Mouse (Mus musculus): Measurements from ENCODE around the gene Slc22a6. TPM values are rescaled to one million over a fixed set of nuclear protein-coding genes. Genes with fewer than 3 reads are reported as not detected.

Slc22a6 gene
- total RNA-seq, 2 experiments from 2014 or later: not detected

DNA sequence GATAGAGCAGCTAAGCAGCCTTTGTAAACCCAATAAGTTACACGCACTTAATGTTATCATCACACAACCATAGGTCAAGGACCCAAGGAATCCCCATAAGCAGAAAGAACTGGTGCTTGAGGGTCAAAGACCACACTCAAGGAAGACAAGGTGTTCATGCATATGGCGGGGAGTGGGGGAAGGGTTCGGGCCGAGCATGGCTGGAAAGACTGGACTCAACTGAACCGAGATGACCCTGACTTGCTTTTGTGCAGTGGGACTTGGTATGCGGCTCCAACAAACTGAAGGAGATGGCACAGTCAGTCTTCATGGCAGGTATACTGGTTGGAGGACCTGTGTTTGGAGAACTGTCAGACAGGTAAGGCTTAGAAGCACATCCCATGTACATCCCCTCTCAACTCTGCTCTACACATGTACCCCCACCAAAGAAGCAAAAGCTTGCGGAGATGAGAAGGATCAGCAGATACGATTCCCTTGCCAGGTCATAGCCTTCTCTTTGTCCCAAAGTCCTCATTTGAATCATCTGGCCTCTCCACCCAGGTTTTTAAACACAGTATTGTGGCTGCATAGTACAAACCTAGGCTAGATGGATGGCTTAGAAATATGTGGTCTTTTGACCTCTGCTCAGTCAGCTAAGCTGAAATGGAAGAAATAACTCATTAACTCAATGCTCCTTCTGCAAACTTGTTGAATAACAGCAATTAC is 13.2 kb upstream of the Slc22a6 start:
- intact Hi-C loops (cut with DNase I): no loop called here
- DNase-seq: no peak

DNA sequence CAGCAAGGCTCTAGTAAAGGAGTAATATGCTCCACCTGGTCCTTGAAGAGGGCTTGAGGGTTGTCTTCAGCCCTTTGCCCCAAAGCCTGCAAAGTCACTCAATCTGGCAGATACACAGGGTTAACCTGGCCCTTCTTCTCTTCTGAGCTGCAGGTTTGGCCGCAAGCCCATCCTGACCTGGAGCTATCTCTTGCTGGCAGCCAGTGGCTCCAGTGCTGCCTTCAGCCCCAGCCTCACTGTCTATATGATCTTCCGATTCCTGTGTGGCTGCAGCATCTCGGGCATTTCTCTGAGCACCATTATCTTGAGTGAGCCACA is 12.6 kb upstream of the Slc22a6 start:
- intact Hi-C loops (cut with DNase I): no loop called here
- DNase-seq: no peak

DNA sequence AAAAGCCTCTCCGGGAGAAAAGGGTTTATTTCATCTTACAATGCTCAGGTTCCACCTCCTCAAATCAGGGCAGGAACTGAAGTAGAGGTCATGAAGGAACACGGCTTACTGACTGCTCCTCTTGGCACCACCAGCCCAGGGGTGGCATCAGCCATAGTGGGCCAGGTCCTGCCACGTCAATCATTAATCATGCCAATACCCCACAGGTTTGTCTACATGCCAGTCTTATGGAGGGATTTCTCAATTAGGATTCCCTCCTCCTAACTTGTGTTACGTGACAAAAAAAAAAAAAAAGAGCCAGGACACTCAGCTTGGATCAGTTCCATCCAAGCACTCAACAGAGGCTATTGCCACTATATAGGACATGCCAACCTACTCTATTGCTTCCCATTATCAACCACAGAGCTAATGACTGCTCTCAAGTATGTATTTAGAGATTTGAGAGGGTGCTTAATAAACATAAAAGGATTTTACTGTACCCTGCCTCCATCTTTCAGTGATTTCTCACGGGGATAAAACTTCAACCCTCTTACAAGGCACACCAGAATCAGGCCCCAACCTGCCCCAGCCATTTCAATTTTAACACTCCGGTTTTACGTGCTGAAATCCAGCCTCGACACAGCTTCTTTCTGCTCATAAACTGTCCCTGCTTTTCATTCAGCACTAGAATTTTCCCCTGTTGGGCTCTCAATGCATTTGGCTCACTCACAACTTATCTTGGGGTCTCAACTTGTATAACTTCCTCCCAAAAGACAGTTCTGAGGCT is 6.3 kb upstream of the Slc22a6 start:
- no peak for DNase-seq
- intact Hi-C loops (cut with DNase I): no loop called here

DNA sequence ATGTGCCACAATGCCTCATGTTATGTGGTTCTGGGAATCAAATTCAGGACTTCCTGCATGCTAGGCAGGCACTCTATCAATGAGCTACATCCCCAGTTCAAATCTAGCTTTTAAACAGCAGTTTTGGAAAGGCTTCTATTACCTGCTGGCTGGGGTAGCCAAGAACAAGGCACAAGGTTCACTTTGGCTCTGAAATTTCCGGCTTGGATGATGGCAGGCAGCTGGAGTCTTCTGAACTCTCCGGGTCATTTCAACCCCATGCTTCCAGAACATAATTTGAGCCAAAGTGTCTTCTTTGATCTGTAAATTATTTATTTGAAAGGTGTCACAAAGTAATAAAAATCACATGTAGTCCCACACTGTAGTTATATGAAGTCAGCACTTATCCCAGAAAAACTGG is 4.7 kb upstream of the Slc22a6 start:
- no peak for DNase-seq
- intact Hi-C loops (cut with DNase I): no loop called here

DNA sequence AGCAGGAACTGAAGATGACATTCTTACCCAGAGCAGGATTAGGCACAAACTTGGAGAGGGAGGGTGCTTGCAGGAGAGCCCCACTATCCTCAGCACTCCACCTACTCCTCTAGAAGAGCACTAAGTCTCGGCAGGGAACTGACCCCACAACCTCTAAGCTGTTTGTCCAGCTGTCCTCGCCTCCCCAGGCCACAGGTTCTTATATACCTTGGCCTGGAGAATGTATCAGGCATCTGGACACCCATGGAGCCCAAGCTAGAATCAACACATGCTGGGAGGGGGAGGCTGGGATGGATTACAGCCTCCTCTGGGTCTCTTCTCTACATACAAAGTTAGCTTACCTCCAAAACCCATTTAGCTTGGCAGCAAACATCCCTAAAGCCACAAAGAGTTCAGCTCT is 3.5 kb upstream of the Slc22a6 start:
- intact Hi-C loops (cut with DNase I): no loop called here
- DNase-seq: no peak

DNA sequence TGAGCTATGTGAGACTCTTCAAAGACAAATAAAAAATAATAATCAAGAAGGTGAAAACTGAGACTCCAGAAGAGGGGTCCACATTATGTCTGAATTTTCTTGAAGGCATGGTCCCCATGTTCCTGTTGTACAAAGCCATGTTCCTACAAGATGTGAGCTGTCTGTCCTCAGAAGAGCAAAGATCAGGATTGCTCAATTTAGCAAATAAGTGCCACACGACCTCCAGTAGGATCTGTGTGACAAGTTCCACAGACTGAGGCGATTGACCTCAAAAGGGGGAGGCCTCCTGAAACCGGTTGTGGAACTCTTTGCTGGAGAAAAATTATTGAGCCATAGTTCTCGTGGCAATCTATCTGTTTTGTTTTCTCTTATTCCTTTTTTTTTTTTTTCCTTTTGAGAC is 1.5 kb upstream of the Slc22a6 start:
- intact Hi-C loops (cut with DNase I): no loop called here
- no peak for DNase-seq

DNA sequence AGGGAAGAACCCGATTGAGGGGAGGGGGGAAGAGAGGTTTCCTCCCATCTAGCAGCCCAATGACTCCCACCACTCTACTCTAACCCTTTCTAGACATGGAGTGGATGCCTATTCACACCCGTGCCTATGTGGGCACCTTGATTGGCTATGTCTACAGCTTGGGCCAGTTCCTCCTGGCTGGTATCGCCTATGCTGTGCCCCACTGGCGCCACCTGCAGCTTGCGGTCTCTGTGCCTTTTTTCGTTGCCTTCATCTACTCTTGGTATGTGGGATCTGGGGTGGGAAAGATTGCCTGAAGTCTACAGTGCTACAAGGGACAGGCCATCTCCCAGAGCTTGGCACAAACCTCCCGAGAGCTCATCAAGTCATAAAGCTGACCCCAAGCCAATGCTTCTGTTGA is 3.3 kb downstream of the Slc22a6 start:
- no peak for DNase-seq
- intact Hi-C loops (cut with DNase I): no loop called here

DNA sequence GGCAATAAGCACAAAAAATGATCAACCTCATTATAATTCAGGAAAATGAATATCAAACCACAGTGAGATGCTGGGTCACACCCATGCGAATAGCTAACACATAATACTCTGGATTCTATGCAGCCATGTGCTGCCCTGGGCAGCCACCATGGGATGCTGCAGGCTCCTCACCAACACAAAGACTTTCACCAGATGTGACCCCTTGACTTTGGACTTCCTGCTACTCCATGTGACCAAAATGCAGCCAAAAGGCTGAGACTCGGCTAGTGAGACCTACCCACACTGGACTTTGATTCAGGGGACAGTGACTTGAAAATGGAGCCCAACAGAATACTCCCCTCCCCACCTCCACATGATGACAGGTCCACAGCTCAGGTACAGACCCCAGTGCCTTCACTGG is 12.4 kb downstream of the Slc22a6 start:
- DNase-seq: no peak
- intact Hi-C loops (cut with DNase I): no loop called here

DNA sequence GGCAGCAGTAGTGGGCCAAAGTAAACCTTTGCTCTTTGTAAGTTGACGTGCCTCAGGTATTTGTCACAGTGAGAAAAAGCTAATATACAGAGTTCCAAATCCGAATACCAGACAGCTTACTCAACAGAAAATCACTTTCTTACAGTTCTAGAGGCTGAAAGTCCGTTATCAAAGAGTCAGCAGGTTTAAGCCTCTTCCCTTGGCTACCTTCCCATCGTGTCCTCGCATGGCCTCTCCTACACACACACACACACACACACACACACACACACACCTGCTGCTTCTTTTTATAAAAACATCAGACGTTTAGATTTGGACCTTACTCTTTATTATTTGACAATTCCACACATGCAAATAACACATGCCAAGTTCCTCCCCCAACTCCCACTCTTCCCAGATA is 13.0 kb downstream of the Slc22a6 start:
- intact Hi-C loops (cut with DNase I): no loop called here
- no peak for DNase-seq

DNA sequence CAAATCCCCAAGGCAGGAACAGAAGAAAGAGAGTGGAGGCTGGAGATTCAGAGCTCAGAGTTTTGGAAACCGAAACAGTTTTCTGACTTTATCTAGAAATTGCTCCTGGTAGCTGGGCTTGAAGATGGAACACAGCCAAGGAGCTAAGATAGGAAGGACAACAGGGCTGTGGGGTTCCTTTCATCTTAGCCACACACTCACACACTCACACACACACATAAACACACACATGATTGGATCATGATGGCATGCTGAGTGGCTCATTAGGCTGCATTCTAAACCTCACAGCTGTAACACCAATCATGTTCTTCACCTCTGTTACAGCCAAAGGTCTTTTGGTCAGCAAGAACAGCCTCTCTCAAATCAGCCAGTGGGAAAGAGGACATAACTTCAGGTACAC is 14.2 kb downstream of the Slc22a6 start:
- DNase-seq: no peak
- intact Hi-C loops (cut with DNase I): no loop called here

DNA sequence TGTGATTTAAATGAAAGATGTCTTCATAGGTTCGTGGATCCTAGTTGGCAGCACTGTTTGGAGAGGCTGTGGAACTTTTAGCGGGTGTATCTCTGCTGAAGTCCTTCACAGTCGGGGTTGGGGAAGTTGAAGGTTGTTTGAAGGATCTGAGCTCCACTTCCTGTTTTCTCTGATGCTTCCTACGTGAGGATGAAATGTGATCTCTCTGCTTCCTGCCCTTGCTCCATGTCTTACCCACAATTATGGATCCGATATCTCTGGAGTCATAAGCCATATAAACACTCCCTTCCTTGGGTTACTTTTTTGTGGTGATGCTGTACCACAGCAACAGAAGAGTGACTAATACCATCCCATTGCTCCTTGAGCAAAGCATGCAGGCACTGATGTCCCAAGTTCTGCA is 24.2 kb downstream of the Slc22a6 start:
- intact Hi-C loops (cut with DNase I): no loop called here
- no peak for DNase-seq

DNA sequence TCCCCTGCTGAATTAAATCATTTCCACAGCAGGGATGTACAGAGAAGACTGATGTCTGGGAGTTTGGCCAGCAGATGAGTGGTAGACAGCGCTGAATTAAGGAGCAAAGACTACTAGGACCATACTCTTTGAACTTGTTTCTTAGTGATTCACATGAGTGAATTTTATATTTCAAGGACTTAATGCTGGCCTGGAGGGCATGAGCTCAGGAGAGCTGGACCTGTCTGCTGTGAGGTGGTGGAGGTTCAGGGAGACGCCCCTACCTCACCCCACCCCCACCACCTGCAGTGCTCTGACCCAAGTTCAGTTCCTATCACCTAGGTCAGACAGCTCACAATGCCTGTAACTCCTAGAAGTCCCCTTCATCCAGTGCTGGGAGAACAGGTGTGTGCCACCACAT is 28.6 kb downstream of the Slc22a6 start:
- intact Hi-C loops (cut with DNase I): no loop called here
- no peak for DNase-seq

DNA sequence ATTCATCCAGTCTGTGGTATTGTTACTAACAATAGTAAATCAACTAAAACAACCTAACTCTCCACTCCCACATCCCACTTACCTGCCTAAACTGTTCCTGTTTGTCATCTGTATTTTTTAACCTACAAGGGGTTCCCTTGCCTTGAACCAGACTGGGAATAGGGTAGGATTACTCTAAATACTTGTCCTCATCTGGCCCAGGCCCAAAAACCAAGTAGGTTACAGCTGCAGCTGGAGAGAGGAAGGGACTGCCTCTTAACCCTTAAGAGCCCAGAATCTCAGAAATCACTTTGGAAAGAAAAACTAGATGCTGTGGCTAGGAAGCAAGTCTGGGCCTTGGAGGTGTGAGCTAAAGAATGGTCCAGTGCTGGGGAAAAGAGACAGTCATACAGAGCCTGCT is 38.0 kb downstream of the Slc22a6 start:
- intact Hi-C loops (cut with DNase I): no loop called here
- no peak for DNase-seq

DNA sequence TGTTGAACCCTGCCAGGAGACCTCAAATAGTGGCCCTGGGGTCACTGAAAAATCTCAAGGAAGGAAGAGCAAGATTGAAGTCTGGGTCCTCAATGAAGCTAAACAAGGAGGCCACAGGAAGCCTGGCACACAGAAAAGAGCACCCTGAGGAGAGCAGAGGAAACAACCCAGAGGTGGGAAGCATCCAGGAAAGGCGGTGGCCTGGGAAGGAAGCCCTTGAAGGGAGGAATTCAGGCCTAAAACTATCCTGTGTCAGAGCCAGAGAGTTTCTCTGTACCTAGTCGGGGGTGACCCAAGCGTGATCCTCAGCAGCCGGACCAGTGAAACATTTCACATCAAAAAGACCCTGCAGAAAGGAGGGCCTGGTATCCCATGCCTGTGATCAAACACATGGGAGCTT is 38.5 kb downstream of the Slc22a6 start:
- intact Hi-C loops (cut with DNase I): no loop called here
- DNase-seq: no peak

DNA sequence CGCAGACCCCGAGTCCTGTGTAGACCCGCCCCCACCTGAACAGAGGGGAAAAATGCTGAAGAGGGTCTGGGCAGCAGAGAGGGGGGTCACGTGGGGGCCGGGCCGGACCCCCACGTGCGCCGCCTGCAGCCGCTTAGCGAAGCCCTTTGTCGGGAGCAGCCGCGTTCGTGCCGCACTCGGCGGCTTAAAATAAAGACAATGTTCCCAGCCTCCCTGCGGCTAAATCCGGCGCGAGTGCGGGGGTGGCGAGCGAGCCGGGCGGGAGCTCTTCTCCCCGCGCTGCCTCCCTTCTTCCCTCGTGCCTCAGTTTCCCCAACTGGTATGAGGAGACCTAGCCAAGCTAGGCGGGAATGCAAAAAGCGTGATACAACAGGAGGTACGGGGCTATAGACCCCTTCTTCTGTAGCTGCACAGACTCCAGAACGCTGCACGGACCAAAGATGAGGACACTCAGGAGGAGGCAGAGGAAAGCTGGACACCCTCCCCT is 44.0 kb downstream of the Slc22a6 start:
- intact Hi-C loops (cut with DNase I): no loop called here
- no peak for DNase-seq

DNA sequence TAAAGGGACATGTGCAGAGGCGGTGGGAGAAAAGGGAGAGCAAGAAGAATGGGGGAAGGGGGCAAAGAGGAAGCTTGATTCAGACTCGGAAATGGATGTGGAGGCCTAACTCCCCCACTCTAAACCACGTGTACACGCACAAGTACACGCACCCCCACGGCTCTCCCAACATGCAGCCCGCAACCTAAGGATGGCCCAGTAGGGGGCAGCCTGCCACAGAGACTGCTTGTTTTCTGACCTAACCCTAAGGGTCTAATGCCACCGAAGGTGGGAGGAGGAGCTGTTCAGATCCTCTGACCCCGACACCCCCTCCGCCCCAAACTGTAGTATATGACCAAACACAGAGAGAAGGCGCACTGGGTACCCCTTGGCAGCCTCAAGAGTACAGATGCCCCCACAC is 44.5 kb downstream of the Slc22a6 start:
- peak in 1 of 2 experiments; percentile 32 for DNase-seq
- intact Hi-C loops (cut with DNase I): no loop called here

DNA sequence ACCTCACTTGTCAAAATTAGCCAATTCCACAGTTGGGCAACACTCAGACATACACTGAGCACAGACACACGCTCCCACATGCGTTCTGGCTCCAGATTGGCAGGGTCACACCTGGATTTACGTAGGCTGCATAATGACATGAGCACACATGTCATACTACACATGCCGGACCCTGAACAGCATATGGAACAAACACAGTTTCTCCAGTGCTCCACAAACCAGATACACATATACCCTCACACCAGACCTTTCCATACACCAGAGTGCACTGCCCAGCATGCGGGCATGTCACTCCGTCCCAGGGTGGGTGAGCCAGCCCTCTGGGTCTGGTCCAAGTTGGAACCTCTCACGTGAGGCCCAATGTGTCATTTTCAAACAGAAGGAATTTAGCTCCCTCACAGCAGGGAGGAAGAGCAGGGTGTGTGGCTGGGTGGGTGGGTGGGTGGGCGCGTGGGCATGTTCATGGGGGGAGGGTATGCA is 45.6 kb downstream of the Slc22a6 start, which contains the start of gene Chrm1:
Gene Chrm1 (plus strand): TSS at position 430 of the 480 bp plus-strand sequence.
- intact Hi-C loops (cut with DNase I): no loop called here
- no peak for DNase-seq

DNA sequence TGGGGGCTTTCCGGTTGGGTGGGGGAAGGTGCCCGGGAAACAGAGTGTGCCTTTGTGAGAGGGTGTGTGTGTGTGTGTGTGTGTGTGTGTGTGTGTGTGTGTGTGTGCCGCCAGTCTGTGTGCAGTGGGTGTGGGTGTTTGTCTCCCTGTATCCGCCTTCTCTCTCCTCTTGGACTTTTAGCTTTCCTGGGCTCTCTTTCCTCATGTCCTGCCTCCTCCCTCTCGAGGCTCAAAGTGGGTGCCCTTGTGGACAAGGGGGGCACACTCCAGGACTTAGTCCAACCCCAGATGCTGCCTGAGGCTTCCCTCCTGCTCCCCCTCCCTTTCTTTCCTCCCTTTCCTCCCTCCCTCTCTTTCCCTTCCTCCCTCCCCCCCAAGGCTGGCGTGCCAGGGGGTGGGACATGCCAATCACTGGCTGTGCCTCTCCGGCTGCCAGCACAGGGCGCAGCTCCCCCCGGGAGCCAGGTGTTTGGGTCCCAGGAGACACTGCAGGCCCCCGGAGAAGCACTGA is 46.1 kb downstream of the Slc22a6 start:
- intact Hi-C loops (cut with DNase I): no loop called here
- no peak for DNase-seq

DNA sequence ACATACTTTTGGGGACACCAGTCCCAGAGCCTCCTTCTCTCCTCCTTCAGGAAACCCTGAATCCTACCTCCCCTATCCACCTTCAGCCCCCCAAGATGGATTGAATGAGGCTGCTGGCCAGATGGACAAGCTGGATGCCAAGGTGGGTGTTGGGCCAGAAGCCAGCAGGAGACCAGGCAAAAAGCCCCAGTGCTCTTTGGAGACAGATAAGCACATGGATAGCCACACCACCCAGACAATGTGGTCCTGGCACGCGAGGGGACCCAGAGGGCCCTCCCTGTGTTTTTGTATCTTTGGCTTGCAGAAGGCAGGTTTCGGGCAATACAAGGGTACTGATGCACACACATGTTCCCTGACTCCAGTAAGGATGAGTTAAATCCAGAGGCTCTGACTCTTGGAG is 47.0 kb downstream of the Slc22a6 start:
- DNase-seq: no peak
- intact Hi-C loops (cut with DNase I): no loop called here

DNA sequence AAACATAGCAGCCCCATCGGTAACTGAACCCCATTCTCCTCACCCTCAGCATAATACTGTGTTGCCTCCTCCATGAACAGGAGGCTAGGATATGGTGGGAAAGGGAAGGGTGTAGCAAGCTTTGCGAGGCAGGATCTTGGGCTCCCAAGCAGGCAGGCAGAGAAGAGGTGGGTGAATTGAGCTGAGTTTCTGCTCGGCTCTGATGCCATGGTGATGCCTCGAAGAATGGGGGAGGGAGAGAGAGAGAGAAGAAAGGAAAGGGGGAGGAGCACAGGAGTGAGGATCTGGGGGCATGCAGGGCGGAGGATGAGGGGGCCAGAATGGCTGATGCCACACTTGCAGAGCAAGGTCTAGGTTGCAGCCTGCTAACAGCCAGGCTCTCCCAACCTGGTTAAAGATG is 47.9 kb downstream of the Slc22a6 start:
- intact Hi-C loops (cut with DNase I): no loop called here
- DNase-seq: no peak

DNA sequence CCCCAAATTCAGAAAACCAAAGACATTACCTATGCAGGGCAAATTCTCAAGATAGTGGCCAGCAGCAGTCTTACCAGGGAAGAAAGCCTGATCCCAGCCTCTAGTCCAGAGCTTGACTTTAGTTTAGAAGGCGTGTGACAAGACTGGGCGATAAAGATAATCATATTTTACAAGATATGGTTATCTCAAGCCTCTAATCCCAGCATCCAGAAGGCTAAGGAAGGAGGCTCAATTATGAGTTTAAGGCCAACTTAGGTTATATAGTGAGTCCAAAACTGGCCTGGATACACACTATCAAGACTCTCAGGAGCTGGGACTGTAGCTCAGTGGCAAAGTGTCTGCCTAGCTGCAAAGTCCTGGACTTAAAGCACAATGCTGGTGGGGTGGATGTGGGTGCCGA is 55.0 kb downstream of the Slc22a6 start:
- DNase-seq: no peak
- intact Hi-C loops (cut with DNase I): no loop called here

Measured in gastrocnemius, postnatal 36 days (tissue).